Mouse (Mus musculus) frontal cortex, postnatal 25 days (tissue): ENCODE measurements around the gene Gramd4.
"Not testable (repeated sequence)": the region's sequence is repeated elsewhere in the genome, so short reads cannot be mapped to it uniquely, and the experiment has no call there.

Experiments used
- DNase-seq, 2 experiments: peaks; one replicate each; pipeline ENCODE4 v3.0.0; 2022; ENCODE audit warnings: low spot score in 2 of 2

The Gramd4 gene

DNA sequence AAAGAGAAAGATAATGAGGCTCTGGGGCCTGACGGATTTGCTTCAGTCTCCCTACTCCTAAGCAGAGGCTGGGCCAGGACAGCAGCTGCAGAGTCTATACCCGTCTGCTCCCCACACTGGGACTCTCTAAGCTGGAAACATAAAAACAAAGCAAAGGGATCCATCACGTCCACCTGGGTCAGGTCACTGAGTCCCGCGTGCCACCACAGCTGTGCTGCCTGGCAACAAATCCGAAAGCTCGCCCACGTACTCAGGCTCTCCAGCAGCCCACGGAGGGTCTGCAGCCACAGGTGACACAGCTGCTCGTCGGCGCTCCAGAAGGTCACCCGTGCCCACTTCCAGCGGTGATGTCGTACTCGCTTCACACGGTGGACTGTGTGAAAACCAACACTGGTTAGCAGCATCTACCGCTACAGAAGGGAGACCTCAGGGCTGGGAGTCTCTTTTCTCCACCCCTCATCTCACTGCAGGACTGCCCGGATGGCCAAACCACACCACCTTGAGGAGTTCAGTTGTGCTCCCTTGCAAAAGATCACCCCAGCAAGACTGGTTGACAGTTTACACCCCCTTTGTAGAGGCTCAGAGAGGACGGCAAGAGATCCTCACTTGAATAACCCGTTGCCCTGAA lies 107.3 kb downstream of the Gramd4 start:
- no peak for DNase-seq

DNA sequence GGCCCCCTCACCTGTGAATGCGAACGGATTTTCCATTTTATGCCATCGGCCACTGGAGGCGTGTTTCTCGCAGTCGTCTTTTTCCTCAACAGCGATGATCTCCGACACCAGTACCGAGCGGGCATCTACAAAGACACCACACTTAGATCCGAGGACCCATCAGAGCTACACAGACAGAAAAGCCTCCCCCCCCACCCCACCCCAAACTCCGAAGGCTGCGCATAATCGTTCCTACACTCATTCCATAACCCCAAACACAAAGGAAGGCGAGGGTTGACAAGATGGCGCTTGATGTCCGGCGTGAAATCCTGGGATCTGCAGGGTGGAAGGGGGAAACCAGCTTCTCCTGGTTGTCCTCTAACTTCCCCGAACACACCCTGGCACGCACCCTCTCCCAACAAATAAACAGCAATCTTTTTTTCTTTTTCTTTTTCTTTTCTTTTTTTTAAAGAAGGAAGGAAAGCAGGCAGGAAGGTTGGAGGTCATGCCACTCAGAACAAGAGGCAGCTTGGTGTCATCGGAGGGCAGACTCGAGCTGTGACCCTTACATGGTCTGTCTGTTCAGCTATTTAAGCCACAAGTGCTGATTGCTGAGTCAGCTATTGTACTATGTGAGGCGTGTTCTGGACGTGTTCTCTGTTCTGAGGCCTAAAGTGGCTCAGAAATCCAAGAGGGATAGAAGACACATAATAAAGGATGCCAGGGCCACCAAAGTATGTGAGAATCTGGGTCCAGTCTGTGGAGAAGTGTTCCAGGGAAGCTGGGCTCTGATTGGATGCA lies 108.5 kb downstream of the Gramd4 start:
- no peak for DNase-seq

GRCm38 (mm10) chr15:86167032-86167655 lies 109.6 kb downstream of the Gramd4 start:
- no peak for DNase-seq

- no peak for DNase-seq
These were observed 110.5 kb downstream of the Gramd4 start for GRCm38 (mm10) chr15:86167787-86168504.

- no peak for DNase-seq
These were observed 111.0 kb downstream of the Gramd4 start for GRCm38 (mm10) chr15:86168505-86168867.

- no peak for DNase-seq
These were observed 111.7 kb downstream of the Gramd4 start for GRCm38 (mm10) chr15:86168941-86169816.

DNA sequence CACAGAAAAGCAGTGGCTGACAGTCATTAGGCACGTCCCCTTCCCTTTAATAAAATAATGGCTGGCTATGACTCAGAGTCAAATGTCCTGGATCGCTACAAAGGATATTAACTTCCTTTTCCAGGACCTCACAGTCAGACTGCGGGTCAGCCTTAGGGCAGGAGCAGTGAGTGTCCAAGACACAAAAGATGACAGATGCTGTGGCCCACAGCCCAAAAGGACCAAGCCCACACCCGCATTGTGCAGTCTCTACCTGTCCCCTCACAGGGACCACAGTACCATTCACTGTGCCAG lies 112.3 kb downstream of the Gramd4 start:
- no peak for DNase-seq

GRCm38 (mm10) chr15:86171316-86171715 lies 113.8 kb downstream of the Gramd4 start:
- no peak for DNase-seq

GRCm38 (mm10) chr15:86172124-86172523 lies 114.6 kb downstream of the Gramd4 start:
- no peak for DNase-seq

GRCm38 (mm10) chr15:86172526-86172925 lies 115.0 kb downstream of the Gramd4 start:
- DNase-seq, result no peak

GRCm38 (mm10) chr15:86173136-86173985 lies 115.9 kb downstream of the Gramd4 start:
- no peak for DNase-seq

DNA sequence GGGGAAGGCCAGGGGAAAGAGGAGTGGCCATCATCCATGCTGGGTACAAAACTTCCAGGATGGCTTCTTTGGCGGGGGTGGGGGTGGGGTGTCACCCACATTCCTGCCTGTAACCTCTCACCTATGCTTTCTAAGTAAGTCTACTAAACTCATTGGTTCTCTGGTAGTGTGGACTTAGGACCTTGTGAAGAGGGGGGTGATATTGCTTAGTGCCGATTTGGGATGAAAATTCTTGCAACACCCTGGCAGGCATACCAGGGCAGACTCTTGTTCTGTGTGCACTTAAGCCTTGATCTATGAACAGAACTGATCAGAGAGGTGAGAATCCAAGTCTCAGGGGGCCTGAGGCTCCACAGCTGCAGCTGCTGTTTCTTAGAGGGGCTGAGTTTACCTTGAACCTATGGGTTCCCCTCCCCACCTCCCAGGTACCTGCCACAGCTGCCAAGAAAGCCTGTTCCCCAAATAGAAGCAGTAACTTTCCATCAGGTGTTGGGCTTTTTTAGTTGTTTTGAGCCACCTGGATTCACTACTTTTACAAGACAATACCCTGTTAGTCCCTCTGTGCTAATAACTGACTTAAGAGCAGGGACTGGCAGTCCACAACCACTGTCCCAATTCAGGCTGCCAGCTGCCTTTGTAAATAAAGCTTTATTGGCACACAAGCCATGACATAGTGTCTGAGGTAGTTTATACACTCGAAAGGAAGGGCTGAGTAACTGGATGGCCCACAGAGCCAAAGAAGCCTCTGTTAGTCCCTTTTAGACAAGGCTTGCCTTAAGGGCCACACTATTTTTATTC lies 118.0 kb downstream of the Gramd4 start:
- DNase-seq, result no peak

DNA sequence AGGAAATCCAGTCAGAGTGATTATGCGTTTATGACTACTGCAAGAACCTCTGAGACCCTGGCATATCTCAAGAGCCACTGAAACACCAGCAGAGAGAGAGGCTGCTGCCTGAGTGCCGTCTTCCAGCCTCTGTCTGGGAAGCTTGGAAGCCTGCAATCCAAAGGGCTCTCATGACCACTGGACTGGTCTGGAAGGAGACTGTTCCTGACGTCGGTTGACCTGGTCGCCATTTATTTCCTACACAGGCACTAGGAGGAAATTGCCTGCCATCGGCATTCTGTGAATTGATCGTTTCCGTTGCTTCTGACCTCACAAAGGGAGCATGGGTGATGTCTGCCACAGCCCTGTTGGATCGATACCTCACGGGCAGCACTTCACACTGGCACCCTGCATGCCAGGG lies 118.7 kb downstream of the Gramd4 start:
- DNase-seq, result no peak

DNA sequence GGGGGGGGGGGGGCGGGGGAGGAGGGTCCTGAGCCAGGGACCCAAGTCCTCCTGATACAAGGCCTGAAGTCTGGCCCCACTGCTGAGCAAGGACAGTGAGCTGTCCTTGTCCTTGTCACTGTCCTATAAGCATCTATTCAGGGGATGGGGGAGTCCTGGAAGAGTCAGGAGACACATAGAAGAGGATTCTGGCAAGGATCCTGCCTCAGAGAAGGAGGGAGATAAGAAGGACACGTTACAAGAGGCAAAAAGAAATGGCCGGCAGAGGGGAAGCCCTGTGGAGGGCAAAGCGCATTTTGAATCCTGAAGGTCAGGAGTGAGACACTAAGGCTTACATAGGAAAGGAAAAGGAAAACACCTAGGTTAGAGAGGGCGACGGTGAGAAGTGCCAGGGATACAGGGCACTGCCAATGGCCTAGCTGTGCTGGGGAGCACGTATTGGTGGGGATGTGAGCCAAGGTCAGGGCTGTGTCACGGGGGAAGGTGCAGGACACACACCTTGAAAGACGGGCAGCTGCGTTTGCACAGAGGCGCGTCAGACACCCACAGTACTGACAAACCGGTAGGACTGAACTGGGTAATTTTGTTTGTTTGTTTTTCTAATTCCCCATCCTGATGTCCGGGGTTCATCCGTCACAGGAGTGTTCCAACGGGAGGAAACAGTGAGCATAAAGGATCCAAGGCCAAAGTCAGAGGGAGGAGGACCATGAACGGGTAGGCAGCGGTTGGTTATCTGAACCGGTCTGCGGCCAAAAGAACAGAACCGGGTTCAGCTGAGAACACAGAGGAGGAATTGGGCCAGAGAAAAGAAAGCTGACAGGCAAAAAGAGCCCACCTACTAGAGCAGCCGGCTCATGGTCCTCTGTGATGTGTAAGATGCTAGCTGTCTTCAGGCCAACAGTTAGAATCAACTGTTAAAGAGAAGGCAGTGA lies 119.5 kb downstream of the Gramd4 start:
- DNase-seq, result no peak

DNA sequence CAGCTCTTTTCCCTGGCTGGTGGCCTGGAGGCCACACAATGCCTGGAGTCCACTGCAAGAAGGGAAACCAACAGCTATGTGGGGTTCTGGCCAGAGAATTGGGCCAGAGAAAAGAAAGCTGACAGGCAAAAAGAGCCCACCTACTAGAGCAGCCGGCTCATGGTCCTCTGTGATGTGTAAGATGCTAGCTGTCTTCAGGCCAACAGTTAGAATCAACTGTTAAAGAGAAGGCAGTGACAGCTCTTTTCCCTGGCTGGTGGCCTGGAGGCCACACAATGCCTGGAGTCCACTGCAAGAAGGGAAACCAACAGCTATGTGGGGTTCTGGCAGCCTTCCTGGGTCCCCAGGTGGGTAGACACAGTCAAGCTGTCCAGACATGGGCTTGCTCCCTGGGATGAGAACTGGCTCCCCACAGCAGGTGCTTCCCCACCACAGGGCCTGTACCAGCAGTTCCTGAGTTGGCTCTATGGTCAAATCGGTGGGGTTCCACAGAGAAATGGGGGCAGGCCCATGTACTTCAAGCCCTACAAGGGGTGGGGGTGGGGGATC lies 120.3 kb downstream of the Gramd4 start:
- DNase-seq, result not testable (repeated sequence)

- no peak for DNase-seq
These were observed 121.1 kb downstream of the Gramd4 start for GRCm38 (mm10) chr15:86178594-86178993.

- no peak for DNase-seq
These were observed 122.9 kb downstream of the Gramd4 start for GRCm38 (mm10) chr15:86180427-86180826.

DNA sequence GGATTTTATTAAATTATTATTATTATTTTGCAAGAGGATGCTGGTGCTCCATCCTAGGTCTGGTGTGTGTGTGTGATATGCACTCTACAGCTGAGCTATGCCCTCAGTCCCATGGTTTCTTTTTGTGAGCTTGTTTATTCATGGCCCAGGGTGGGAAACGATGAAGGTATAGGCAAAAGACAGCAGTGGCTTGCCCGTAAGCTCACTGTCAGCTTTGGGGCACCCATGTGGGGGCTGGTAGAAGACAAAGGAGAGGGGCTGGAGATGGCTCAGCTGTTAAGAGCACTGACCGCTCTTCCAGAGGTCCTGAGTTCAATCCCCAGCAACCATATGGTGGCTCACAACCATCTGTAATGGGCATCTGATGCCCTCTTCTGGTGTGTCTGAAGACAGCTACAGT lies 123.8 kb downstream of the Gramd4 start:
- DNase-seq, result not testable (repeated sequence)
